Mouse (Mus musculus): ENCODE data around the gene Tuba3b. TPM values are rescaled to one million over a fixed set of nuclear protein-coding genes. Genes with fewer than 3 reads are reported as not detected.

The Tuba3b gene
- total RNA-seq, 2 experiments from 2014 or later = not detected

DNA sequence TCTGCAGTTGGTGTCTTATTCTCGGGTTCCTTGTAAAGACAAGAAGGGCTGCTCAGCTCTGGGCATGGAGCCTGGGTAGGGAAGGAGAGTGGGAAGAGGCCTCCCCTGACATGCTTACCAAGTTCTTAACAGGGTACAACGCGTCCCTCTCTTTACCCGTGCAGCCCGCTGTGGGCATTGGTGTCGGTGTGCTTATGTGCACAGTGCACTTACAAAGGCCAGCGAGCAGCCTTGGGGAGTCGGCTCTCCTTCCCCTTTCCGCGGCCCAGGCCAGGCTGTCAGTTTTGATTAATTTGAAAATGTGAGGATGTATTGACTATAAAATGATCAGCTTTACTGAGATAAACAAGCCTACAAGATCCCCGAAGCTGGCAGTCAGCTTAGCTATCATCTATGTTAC, 45.4 kb downstream of the Tuba3b start:
- DNase-seq (ENCODE audit: low spot score in 2 of 2) = no peak

- no peak for DNase-seq (ENCODE audit: low spot score in 2 of 2)
These were observed 48.7 kb downstream of the Tuba3b start for GRCm38 (mm10) chr6:145664208-145664607.

DNA sequence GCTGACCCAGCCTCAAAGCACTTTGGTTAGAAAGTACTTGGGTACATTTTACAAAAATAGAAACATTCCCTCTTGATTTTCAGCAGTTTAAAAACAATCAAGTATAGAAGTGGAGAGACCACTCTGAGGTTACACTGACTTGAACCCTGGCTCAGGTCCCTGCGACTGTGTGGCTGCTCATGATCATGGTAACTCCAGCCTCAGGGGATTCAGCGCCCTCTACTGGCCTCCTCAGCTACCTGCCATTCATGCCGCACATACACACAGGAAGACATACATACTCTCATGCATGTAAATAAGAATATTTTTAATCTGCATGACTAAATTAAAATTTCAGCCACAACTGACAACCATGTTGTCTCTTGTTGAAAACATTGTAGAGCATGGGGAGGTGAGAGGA, 50.2 kb downstream of the Tuba3b start:
- DNase-seq (ENCODE audit: low spot score in 2 of 2) = no peak

- no peak for DNase-seq (ENCODE audit: low spot score in 2 of 2)
These were observed 52.1 kb downstream of the Tuba3b start for GRCm38 (mm10) chr6:145667654-145668053.

GRCm38 (mm10) chr6:145669596-145670071, 54.1 kb downstream of the Tuba3b start:
- no peak for DNase-seq (ENCODE audit: low spot score in 2 of 2)

Other genes with a start within 250 kb of the Tuba3b start
- gene Lmntd1, start 1.4 kb upstream of the Tuba3b start, total RNA-seq (2021) = under 1 TPM; 0.56 to 0.57 TPM
- gene Rassf8, start 131.0 kb downstream of the Tuba3b start, total RNA-seq (2021) = 10 to 100 TPM; 55.0 to 55.6 TPM
- 10 to 100 TPM in 1 of 2 experiments, 1 to 10 TPM in 1; 9.8 to 15.6 TPM for gene Bhlhe41, start 249.8 kb downstream of the Tuba3b start, total RNA-seq (2021)

All from gastrocnemius, postnatal 4 days (tissue).